Mouse (Mus musculus) NIH3T3 (cell line): ENCODE data around the gene Slc16a5.
"Not testable (repeated sequence)": the region's sequence is repeated elsewhere in the genome, so short reads cannot be mapped to it uniquely, and the experiment has no call there.

Source experiments
- DNase-seq: peaks from one replicate; pipeline ENCODE4 v3.0.0-alpha.2; 2012; ENCODE audit warnings: low read depth

Gene Slc16a5

GRCm38 (mm10) chr11:115447321-115447885 is 14.9 kb upstream of the Slc16a5 start:
- no peak for DNase-seq

DNA sequence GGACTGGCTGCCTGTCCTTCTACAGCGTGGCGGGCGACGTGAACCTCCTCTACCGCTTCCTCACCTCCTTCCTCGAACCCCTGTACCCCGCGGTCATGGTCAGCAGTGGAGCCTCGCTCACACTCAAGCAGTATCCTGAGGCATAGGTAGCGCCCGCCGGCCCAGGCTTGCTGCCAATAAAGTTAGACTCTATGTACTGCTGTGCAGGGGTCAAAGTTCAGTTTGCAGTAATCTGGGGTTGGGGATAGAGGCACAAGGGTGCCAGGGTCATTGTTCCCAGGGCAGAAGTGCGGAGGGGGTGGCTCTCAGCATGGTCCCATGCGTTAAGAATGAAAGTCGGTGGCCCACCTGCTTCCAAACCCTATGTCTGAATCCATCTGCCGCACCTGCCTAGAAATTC is 14.2 kb upstream of the Slc16a5 start:
- DNase-seq, result no peak

- no peak for DNase-seq
Measured at GRCm38 (mm10) chr11:115448998-115449397, 13.3 kb upstream of the Slc16a5 start.

GRCm38 (mm10) chr11:115450176-115450575 is 12.1 kb upstream of the Slc16a5 start:
- DNase-seq, result no peak

DNA sequence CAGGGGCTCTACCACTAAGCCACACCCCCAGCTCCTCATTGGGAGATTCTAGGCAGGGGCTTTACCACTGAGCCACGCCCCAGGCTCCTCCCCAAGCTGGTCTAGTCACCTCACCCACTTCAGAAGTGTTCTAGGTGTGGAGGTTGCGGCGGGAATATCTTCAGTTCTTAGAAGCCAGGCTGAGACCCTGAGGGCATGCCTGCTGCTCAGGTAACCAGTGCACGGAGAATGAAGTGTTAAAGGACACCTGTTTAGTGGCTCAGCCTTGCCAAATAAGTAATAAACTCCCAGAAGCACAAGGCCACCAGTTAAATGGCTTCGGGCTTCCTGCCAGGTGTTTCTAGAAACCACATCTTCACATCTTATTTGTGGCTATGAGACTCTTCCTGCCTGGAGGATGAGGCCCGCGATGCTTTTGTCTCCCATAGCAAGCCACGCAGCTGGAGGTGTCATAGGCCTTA is 10.5 kb upstream of the Slc16a5 start:
- no peak for DNase-seq

DNA sequence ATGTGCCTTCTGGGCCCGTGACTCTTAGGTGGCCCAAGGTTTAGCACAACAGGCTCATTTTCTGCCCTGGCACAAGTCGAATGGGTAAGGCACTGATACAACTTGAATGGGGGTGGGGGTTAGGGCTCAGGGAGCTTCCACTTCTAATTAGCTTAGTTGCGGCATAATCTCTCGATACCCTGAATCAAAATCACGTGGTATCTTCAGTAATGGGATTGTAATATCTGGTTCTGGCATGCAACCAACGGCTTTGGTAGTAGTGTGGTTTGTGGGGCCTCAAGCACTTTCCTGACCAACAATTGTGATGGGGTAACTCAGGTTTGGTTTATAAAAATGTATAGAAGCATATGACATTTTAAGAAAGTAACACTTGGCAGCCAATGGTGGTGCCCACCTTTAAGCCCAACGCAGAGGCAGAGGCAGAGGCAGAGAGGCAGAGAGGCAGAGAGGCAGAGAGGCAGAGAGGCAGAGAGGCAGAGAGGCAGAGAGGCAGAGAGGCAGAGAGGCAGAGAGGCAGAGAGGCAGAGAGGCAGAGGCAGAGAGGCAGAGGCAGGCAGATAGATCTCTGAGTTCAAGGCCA is 9.9 kb upstream of the Slc16a5 start:
- DNase-seq, result no peak

DNA sequence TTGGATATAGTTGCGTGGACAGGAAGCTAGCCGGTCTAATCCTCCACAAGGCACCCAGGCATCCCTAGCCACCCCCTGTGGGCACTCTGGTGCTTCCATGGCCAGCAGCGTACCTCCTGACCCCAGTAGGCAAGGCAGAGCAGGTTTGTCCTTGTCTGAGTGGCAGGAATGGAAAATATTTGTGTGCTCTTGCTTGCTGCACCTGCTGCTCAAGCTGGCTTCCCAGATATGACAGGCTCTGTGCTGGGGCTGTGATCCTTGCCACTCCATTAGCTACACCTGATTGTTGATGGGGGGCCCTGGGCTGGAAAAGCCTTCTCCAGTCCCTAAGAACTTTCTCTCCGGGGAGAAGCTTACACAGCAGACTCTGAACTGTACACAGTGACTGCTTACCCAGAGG is 9.0 kb upstream of the Slc16a5 start:
- DNase-seq, result no peak

GRCm38 (mm10) chr11:115454822-115455221 is 7.5 kb upstream of the Slc16a5 start:
- not testable (repeated sequence) for DNase-seq

DNA sequence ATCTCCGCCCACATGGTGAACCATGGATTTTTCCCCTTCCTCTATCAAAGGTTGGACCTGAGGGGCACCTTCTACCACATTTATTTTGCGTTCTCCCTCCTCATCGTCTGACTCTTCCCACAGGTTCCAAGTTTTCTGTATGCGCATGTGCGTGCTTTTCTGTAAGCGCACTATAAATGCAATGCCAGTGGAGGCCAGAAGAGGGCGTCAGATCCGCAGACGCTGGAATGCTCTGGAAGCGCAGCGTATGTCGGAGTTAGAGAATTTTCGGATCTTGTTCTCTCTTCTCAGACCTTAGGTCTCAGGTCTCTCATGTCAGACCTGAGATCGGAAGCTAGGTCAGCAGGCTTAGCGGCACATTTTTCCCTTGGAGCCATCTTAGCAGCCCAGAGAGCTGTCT is 6.7 kb upstream of the Slc16a5 start:
- no peak for DNase-seq

DNA sequence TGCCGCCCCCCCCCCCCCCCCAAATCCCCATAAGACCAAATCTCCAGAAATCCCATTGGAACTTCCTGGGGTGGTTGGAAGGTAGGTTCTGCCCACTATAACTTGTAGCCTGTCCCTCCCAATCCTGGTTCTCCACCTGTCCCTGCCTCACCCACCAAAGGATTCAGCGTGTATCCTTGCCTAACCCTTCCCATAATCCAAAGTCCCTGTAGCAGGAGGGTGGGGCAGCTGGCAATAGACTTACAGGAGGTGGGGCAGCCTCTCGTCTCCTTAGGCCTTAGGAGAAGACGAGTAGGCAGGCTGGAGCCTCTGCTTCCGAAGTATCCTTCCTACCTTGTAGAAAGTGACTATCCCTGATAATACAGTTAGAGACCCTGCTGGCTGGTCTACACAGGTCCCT is 6.1 kb upstream of the Slc16a5 start:
- no peak for DNase-seq

- no peak for DNase-seq
Measured at GRCm38 (mm10) chr11:115457405-115457804, 4.9 kb upstream of the Slc16a5 start.

- DNase-seq, result no peak
Measured at GRCm38 (mm10) chr11:115460976-115461375, 1.3 kb upstream of the Slc16a5 start.

- DNase-seq, result no peak
Measured at GRCm38 (mm10) chr11:115461846-115462242, 430 bp upstream of the Slc16a5 start.

DNA sequence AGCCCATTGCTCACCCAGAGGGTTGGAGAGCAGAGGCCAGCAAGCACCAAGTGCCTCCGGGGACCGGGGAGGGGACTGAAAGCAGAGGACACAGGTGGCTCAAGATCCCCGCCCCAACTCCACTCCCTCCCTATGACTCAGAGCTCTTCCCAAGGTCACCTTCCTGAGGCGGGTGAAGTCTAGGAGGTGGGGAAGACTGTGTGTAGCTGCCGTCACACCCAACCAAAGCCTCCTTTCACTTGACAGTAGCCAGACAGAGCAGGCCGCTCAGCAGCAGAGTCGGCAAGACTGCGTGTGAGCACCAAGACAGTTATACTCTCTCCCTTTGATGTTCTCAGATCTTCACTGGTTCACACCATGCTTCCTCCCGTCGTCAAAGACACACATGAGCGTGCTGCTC is 1.1 kb downstream of the Slc16a5 start:
- no peak for DNase-seq

- no peak for DNase-seq
Measured at GRCm38 (mm10) chr11:115464851-115465250, 2.6 kb downstream of the Slc16a5 start.

DNA sequence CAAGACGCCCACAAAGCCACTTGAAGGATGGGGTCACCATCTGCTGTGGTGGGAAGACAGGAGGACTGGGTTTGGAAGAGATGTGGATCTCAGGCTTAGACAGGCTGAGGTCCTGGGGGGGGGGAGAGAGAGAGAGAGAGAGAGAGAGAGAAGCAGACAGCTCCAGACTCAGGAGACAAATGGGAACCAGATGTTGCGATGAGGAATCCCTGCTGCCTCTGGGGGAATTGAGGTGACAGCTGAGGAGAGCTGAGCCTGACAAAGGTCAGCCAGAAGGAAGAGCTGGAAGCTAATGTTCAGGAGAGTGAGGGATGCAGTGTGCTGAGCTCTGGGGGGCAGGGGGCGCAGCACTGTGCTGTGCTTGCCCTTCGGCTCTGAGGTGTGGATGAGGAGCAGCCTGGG is 4.9 kb downstream of the Slc16a5 start:
- peak; percentile 51 for DNase-seq

DNA sequence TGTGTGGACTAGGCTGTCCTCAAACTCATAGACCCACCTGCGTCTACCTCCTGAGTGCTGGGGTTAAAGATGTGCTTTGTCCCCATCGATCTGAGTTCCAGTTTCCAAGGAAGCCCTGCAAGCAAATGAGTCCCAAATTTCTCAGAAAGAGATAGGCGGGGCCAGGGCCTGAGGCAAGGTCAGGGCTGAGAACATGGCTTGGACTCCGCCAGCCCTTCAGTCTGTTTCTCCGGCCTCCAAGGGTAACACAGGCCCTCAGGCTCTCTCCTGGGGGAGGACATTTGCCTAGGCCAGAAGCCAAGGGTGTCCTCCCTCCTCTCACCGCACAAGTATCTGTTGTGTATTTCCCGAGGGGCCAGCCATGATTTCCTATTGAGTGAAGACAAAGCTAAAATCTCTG is 9.9 kb downstream of the Slc16a5 start:
- no peak for DNase-seq

- peak; percentile 99 for DNase-seq
Measured at GRCm38 (mm10) chr11:115473626-115474275, 11.5 kb downstream of the Slc16a5 start.

DNA sequence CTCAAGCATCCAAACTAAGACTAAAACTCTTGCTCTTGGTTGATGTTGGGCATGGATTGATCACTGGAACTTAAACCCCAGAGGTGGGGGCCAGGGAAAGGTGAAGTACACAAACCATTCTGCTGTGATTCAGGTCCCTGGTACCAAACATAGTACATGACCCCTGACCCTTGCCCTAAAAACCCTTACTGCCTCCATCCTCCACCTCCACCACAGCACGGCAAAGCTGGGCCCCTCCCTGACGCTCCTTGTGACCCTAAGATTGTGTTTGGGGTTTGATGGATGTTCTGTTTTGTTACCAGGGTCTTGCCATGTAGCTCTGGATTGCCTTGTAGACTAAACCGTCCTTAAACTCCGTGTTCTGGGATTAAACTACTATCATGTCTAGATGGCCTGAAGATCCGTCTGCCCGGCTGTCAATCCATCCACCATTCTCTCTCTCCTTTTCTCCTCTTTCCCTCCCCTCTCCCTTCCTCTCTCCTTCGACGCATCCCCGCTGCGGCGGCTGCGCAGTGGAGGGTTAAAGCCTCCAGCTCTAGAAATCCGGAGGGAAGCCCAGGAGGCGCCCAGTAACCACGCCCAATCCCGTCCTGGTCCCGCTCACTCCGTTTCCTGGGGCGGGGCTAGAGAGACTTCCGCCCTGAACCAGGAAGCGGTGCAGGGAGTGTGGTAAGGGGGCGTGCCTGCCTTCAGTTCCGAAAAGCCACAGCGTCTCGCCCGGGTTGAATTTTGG is 12.9 kb downstream of the Slc16a5 start, which contains the start of gene Armc7:
Armc7 (plus strand) TSS at position 643 of the 733 bp plus-strand sequence.
- peak; percentile 99 for DNase-seq

GRCm38 (mm10) chr11:115475758-115476237 is 13.5 kb downstream of the Slc16a5 start:
- DNase-seq, result no peak

GRCm38 (mm10) chr11:115476630-115477029 is 14.4 kb downstream of the Slc16a5 start:
- DNase-seq, result not testable (repeated sequence)

DNA sequence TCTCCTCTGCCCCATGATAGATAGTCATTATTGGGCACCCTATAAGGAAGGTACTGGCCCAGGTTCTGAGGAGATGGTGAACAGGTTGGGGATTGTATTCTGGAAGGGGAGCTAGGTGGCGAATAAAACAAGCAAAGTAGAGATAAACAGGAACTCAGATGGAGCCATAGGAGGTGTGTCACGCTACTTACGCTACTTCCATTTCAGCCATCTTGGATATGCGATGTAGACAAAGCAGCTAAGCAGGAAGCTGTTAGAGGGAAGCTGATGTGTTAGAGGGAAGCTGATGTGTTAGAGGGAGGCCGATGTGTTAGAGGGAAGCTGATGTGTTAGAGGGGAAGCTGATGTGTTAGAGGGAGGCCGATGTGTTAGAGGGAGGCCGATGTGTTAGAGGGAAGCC is 15.1 kb downstream of the Slc16a5 start:
- DNase-seq, result not testable (repeated sequence)
